Mouse (Mus musculus) embryonic facial prominence, embryonic 13.5 days (tissue): Measurements from ENCODE around the gene Krt81. TPM values are rescaled to one million over a fixed set of nuclear protein-coding genes. Genes with fewer than 3 reads are reported as not detected.
A peak's percentile ranks its signal among the peaks of the same experiment; 100 is the strongest.

Experiments
- ATAC-seq: fragments of 200-750 bp; cut with Nextera tagmentation; 2 replicates; pipeline ENCODE4 v1.8.0; 2017; ENCODE audit warnings: low read depth; ENCODE audit not compliant: insufficient number of reproducible peaks, insufficient read depth, low FRiP score, low TSS enrichment
- H3K27ac ChIP-seq: fragments of 300-500 bp; sonication (generic); 2 replicates; pipeline ENCODE4 v1.5.1; 2015; ENCODE audit warnings: moderate library complexity, mild to moderate bottlenecking, inconsistent platforms
- H3K27me3 ChIP-seq: fragments of 300-500 bp; sonication (generic); 2 replicates; pipeline ENCODE4 v1.6.1; 2015; ENCODE audit warnings: mild to moderate bottlenecking, inconsistent platforms
- H3K36me3 ChIP-seq: fragments of 300-500 bp; sonication (generic); 2 replicates; pipeline ENCODE4 v1.6.1; 2015; ENCODE audit warnings: mild to moderate bottlenecking, inconsistent platforms
- H3K4me1 ChIP-seq: fragments of 300-500 bp; sonication (generic); 2 replicates; pipeline ENCODE4 v1.6.1; 2015; ENCODE audit warnings: inconsistent platforms
- H3K4me2 ChIP-seq: fragments of 300-500 bp; sonication (generic); 2 replicates; pipeline ENCODE4 v1.6.1; 2015; ENCODE audit warnings: moderate library complexity, mild to moderate bottlenecking, inconsistent platforms
- H3K4me3 ChIP-seq: fragments of 300-500 bp; sonication (generic); 2 replicates; pipeline ENCODE4 v1.5.1; 2015; ENCODE audit warnings: mild to moderate bottlenecking, inconsistent platforms
- H3K9ac ChIP-seq: fragments of 300-500 bp; sonication (generic); 2 replicates; pipeline ENCODE4 v1.6.1; 2015; ENCODE audit warnings: mild to moderate bottlenecking, inconsistent platforms
- H3K9me3 ChIP-seq: fragments of 300-500 bp; sonication (generic); 2 replicates; pipeline ENCODE4 v1.6.1; 2016; ENCODE audit warnings: inconsistent platforms
- whole genome bisulfite sequencing: fragments of 180-500 bp; shearing (Covaris S2); methylation state at CpG from one replicate; pipeline ENCODE4 v1.1.7; 2015; ENCODE audit warnings: mixed read lengths; 5-methylcytosine and 5-hydroxymethylcytosine counted together
- polyA plus RNA-seq: library from polyadenylated mRNA; unstranded; fragments of >200 nt; fragmentation: Nextera tagmentation; extraction: Ambion mirVana; gene quantifications from 2 replicates; pipeline ENCODE4 v1.2.1, GENCODE M21; 2015

Krt81 gene
- polyA plus RNA-seq, 1 experiment from 2014 or later: not detected

DNA sequence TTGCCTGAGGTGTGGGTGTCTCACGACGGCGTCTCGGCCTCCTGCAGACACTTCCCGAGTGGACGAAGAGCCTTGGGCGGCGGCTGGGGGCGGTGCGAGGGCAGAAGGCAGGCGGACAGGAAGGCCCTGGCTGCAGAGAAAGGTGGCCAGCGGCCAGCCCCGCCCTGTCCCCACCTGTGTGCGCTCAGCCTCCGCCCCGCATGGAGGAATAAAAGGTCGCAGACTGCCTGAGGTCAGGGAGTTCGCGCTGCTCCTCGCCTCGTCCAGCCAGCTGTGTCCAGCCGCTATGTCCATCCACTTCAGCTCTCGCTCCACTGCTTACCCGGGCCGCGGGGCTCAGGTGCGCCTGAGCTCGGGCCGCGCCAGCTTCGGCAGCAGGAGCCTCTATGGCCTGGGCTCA is 51.4 kb downstream of the Krt81 start:
- ATAC-seq: no peak
- peak overlapping the region; percentile 8 for H3K4me3 ChIP-seq
- peaks cover 45% of the 10 kb centered on the region for H3K27me3 ChIP-seq
- H3K9ac ChIP-seq: no peak overlapping the region
- H3K36me3 ChIP-seq: no peaks in the 10 kb centered on the region
- H3K9me3 ChIP-seq: no peaks in the 10 kb centered on the region
- H3K4me2 ChIP-seq: peak overlapping the region; percentile 37
- WGBS: 16% methylated on average over 31 of the region's 31 CpGs
- H3K27ac ChIP-seq: no peak overlapping the region
- peaks cover 25% of the 10 kb centered on the region for H3K4me1 ChIP-seq

DNA sequence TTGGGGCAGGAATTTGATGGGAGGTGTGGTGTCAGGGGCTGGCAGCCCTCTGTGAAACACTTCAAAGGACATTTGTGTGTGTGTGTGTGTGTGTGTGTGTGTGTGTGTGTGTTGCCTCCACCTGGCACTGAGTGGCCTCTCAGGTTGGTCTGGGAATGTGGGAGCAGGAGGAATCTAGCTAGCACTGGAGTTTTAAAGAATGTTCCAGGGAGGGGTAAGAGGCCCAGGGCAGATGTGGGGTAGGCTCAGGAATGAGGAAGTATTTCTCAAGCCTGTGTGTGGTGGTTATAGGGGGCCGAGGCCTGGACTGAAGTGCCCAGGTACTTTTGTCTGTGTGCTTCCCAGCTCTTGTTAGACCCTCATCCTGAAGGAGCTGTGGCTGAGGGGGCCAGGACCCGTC is 52.8 kb downstream of the Krt81 start, which contains the start of gene Krt7:
Gene Krt7, plus strand, starts transcription at position 269 of the 400 bp plus-strand sequence.
- H3K4me1 ChIP-seq: peaks cover 25% of the 10 kb centered on the region
- H3K27me3 ChIP-seq: peaks cover 45% of the 10 kb centered on the region
- peak within 1 kb of the TSS; percentile 52 for H3K27ac ChIP-seq
- no peak within 1 kb of the TSS for H3K9ac ChIP-seq
- peak within 1 kb of the TSS; percentile 37 for H3K4me2 ChIP-seq
- no peaks in the 10 kb centered on the region for H3K9me3 ChIP-seq
- H3K4me3 ChIP-seq: peak within 1 kb of the TSS; percentile 8; the same call in 1 of the 2 replicates
- ATAC-seq: no peak
- no peaks in the 10 kb centered on the region for H3K36me3 ChIP-seq
- WGBS: 47% methylated on average over 2 of the region's 2 CpGs

Other genes starting within 250 kb of the Krt81 start
- 7.4 and 8.0 TPM in 2 replicates for gene Grasp, start 239.6 kb downstream of the Krt81 start, polyA plus RNA-seq
- gene Nr4a1, start 209.5 kb downstream of the Krt81 start, polyA plus RNA-seq: 9.1 and 9.5 TPM in 2 replicates
- gene Atg101, start 179.5 kb downstream of the Krt81 start, polyA plus RNA-seq: 65.9 and 68.4 TPM in 2 replicates
- 0.56 and 0.60 TPM in 2 replicates for gene 6030408B16Rik, start 170.5 kb downstream of the Krt81 start, polyA plus RNA-seq
- 2.5 and 3.1 TPM in 2 replicates for gene Krt80, start 93.6 kb downstream of the Krt81 start, polyA plus RNA-seq
- 19.6 and 23.1 TPM in 2 replicates for gene Krt7, start 52.7 kb downstream of the Krt81 start, polyA plus RNA-seq
- gene Krt87, start 24.9 kb downstream of the Krt81 start, polyA plus RNA-seq: 0.55 and 0.66 TPM in 2 replicates
- gene Krt88, start 16.0 kb downstream of the Krt81 start, polyA plus RNA-seq: not detected in 2 replicates
- 0.22 TPM in 1 of 2 replicates, not detected in the other for gene Krt86, start 9.7 kb upstream of the Krt81 start, polyA plus RNA-seq
- gene Krt83, start 27.8 kb upstream of the Krt81 start, polyA plus RNA-seq: not detected in 2 replicates
- gene Gm49425, start 53.5 kb upstream of the Krt81 start, polyA plus RNA-seq: 1.0 TPM in 1 of 2 replicates, not detected in the other
- not detected in 2 replicates for gene Krt84, start 69.1 kb upstream of the Krt81 start, polyA plus RNA-seq
- gene Krt82, start 86.9 kb upstream of the Krt81 start, polyA plus RNA-seq: not detected in 2 replicates
- gene Krt90, start 99.2 kb upstream of the Krt81 start, polyA plus RNA-seq: 0.15 and 0.40 TPM in 2 replicates
- 0.96 and 1.6 TPM in 2 replicates for gene Krt75, start 110.2 kb upstream of the Krt81 start, polyA plus RNA-seq
- not detected in 2 replicates for gene Gm5414, start 164.4 kb upstream of the Krt81 start, polyA plus RNA-seq
- not detected in 2 replicates for gene Gm5478, start 183.6 kb upstream of the Krt81 start, polyA plus RNA-seq
- gene Krt6b, start 216.5 kb upstream of the Krt81 start, polyA plus RNA-seq: 0.41 TPM in 1 of 2 replicates, not detected in the other
- 29.7 and 31.8 TPM in 2 replicates for gene Krt6a, start 230.6 kb upstream of the Krt81 start, polyA plus RNA-seq
- 403 and 498 TPM in 2 replicates for gene Krt5, start 249.1 kb upstream of the Krt81 start, polyA plus RNA-seq